Mouse (Mus musculus) lung, postnatal 25 days (tissue): ENCODE measurements around the gene Nuak2.
"Not testable (repeated sequence)": the region's sequence is repeated elsewhere in the genome, so short reads cannot be mapped to it uniquely, and the experiment has no call there.

Experiments
- DNase-seq: peaks from one replicate; pipeline ENCODE4 v3.0.0; 2022; ENCODE audit warnings: low spot score

The Nuak2 gene

DNA sequence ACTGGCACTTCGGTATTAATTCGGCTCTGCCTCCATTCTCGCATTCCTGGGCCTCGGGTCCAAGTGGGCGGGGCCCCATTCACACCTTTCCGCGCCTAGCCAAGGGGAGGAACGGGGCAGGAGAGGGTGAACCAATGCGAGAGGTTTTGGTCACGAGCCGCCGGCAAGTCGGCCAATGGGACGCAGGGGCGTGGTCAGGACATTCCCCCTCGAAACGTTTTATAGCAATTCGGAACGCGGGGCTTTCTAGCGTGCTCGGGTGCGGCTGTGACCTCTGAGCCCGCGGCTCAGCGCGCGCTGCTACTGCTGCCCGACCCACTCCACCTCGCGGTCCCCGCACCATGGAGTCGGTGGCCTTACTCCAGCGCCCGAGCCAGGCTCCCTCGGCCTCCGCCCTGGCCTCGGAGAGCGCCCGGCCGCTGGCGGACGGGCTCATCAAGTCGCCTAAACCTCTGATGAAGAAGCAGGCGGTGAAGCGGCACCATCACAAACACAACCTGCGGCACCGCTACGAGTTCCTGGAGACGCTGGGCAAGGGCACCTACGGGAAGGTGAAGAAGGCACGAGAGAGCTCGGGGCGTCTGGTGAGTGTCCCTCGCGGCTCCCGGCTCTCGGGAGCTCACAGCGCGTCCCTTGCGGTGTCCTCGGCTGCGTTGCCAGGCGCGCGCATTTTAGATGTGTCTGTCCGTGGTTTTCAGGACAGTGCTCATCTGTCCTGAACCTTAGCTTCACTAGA lies at the start of gene Nuak2:
TSS of gene Nuak2 (plus strand) at position 238 of the 736 bp plus-strand sequence.
- DNase-seq: peak; percentile 94

DNA sequence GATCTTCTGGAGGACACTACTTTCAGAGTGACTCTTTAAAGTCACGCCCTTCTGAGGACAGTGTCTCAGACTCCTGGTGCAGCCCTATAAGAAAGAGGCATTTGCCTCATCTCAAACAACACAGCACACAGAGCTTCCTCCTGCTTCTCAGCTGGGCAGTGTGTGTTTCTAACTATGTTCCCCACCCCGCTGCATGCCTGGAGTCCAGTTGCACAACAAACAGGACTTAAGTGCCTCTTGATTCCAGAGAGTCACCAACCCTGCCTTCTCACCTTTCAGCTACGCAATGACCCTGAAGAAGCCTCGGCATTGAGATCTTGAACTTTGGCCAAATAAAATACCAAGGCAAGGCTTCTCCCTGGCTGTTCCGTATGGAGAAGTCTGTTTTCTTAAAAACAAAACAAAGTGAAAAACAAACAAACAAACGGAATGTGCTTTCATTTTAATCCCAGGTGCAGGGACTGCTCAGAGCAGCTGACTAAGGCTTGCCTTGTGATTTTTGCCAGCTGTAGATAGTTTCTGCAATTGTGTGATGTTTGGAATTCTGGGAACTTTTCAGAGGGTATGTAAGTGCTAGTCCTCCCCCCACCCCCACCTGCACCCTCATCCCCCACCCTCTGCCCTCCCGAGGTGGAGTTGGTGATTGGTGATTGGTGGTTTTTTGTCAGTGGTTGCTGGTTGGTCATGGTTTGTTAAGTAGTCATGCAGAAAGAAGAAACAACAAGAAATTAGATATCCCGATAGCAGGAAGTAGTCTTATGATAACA lies 49.0 kb upstream of the Nuak2 start:
- DNase-seq: peak; percentile 89

DNA sequence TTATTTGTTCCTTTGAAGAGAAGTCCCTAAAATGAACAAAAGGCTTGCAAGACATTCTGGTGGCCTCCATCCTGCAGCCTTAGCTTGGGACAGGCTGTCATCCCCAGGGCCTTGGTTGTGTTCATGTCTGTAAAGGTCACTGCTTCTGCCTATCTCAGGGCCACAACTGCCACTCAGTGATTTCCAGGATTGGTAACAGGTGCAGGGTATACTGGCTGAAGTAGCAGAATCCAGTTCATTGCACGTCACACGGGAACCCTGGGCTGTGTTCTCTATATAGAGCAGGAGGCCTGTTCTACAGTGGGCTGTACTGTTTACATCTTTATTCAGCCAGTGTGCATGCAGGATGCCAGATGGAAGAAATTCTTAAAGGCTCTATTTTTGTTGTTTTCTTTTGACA lies 48.0 kb upstream of the Nuak2 start:
- no peak for DNase-seq

DNA sequence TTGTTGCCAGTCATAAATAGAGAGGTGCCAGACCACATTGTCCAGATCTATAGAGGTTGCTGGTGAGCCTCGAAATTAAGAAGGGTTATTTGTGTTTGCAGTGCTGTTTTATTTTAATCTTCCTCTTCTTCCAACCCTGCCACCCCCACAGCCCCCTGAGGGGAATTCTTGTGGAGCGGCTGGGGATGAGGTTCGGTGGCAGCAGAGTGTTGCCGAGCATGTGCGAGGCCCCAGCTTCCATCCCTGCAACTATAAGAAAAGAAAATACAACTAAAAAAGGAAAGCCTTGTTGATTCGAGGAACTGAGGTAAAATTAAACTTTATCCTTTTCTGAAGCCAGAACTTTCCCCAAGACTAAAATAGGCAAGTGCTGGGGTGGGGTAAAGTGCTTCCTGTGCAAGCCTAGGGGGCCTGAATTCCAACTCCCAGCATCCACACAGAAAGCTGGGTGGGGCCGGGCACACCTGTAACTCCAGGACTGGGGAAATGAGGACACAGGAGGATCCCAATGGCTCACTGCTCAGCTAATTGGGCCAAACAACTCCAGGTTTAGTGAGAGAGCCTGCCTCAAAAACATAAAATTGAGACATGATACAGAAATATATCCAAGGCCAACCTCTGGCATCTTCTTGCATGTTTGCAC lies 47.4 kb upstream of the Nuak2 start:
- DNase-seq: no peak

DNA sequence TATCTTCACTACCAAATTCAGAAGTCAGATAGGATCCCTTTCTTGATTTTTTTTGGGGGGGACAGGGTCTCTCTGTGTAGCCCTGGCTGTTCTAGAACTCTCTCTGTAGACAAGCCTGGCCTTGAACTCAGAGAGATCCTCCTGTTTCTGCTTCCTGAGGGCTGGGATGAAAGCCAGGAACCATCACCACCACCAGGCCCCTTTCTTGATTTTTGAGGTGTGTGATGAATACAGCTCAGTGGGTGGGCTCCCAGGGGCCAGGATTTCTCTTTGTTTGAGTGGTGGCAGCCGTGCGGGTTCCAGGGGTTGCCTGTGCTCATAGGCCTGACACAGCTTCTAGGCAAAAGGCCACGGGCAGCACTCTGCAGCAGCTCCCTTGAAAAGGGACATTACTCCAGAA lies 44.7 kb upstream of the Nuak2 start:
- DNase-seq: no peak

DNA sequence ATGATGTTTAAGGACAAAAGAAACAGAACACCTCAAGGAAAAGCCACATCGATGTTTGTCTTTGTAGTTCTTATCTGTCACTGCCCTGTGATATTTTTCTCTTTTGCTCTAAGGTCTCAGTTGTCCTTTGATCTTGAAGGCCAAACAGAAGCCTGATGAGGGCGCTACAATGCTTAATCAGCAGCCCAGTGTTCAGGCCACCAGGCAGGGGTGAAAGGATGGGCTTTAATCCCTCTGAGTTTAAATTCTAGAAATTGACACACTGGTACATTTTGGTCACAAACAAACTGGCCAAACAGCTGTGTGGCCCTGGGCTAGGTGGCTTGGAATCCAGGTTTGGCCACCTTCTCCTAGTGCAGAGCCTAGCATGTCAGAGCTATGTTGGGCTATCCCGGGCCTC lies 39.2 kb upstream of the Nuak2 start:
- no peak for DNase-seq

DNA sequence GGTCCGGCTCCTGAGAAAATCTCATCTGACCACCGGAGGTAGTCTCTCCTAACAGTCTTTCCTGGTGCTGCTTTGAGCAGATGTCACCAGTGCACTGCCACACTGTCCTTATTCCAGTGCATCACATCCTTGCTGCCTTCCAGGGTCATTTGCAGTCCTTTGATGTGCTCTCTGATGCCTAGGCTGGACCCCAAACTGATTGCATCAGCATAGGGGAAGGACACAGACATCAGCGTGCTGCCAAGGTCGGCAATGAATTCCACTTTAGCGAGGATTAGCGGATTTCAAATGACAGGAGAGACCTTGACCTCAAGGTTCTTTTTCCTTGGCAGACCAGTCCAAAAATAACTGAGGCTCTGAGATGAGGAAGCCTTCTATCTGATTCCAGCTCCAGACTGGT lies 38.8 kb upstream of the Nuak2 start:
- DNase-seq: no peak

DNA sequence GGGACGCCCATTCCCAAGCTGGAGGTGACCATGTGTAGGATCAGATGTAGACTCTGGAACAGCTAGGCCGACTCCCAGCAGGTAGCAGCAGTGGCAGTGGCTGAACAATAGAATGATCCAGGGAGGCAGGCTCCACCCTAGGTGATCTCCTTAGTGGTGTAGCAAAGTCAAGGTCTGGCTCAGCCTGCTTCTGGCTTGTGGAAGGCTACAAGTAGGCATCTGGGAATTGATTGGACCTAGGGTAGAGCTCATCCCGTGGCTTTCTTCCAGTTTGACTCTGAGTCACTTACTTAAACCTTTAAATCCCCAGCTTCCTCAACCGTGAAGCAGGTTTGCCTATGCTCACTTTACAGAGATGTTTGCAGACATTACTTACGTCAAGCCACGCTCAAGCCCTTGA lies 35.3 kb upstream of the Nuak2 start:
- not testable (repeated sequence) for DNase-seq

DNA sequence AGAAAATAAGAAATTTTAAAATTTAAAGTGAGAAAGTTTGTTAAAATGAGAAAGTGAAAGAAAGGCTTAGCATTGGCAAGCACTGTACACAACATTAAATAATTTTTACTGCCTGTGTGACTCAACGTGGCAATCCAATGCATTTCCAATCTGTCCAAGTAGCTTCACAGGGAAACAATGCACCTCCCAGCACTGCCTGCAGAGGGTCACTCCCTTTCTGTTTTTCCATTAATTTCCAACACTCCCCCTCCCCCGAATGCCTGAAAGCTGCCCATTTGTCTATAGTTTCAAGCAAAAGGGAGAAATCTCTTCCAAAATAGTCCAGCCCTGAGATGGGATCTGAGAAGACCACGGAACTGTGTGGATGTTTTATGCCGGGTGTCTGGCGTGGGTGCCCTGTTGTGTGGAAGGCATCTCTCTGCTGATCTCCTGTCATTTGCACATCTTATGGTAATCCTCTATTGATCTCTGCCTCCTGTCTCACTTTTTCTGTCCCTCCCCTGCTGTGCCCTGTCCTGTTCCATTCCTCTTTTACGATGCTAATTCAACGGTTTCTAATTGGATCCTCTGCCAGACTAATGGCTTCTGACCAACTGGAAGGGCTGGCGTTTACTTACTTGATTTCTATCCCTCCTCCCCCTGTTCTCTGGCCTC lies 34.3 kb upstream of the Nuak2 start:
- DNase-seq: no peak

DNA sequence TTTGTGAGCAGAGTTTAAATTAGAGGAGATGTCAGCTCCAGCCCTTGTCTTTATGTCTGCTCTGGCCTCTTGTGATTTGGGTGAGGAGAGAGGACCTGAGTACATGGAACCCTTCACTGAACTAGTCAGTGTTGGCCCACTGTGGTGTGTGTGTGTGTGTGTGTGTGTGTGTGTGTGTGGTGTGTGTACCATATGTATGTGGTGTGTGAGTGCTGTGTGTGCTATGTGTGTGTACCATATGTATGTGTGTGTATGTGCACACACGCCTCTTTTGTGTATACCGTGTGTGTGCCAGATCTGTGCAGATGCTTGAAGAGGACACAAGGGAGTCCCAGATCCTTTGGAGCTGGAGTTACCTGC lies 33.8 kb upstream of the Nuak2 start:
- DNase-seq: no peak

DNA sequence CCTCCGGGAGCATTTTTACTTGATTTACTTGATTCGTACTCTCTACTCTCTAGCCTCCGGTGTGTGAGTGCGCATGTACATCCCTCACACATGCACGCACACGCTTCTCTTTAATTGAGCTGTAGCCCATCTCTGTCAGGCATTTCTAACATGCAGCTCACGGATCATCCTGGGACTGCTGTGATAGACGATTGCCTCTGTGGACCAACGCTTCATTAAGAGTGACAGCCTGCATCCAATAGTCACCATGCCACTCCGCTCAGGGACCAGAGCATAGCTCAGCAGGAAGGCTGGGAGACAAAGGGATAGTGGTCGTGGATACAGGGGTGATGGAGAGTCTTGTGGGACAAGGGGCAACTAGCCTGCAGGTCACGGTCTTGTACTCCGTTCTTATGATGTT lies 32.9 kb upstream of the Nuak2 start:
- no peak for DNase-seq

DNA sequence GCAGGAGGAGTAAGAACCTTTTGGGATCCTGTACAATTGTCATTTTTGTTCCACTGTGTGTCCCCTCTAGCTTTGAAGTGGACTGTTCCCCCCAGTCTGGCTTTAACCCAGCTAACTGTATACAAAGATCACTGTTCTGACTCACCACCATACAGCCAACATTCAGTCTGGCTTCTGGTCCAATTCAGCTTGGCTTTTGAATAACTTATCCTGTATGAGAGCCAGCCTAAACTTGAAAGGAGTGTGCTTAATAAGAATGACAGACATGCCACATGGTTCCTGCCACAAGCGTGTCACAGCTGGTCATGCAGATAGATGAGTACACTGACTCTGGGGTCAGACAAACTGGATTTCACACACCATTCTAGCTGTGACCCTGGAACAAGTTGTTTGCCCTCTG lies 29.2 kb upstream of the Nuak2 start:
- DNase-seq: no peak

DNA sequence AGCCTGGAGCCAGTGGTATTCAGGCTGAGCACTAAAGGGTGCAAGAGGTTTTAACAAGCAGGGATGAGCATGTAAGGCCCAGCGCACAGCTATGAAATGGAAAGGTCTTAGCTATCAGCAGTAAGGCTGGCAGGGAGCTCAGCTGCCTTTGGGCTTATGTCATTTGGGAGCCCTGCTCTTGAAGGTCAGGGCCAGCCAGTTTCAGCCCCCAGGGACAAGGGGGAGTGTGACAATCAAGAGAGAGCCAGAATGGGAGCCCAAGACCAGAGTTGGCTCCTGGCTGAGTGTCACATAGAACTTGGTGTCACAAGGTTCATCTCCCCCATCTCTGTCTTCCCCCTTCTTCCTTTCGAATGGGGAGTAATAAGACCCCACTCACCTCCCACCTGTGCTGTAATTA lies 28.5 kb upstream of the Nuak2 start:
- no peak for DNase-seq

DNA sequence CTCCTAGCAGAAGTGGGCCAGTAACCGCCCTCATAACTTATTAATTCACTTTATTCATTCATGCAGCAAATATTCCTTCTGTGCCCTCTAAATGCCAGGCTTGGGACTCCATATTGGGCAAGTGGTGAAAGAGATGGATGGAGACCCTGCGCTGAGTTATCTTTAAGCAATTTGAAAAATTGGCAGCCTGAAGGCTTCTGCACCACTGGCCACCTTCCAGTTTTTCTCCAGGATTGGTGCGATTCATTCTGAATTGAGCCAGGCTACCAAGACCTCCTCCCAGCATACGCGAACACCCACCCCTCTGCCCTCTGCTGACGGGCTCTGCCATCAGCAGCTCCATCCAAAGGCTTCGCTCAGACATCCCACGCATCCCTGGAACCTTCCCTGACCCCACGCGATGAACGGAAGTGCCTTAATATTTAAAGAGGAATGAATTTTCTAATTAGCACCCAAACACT lies 27.9 kb upstream of the Nuak2 start:
- no peak for DNase-seq

DNA sequence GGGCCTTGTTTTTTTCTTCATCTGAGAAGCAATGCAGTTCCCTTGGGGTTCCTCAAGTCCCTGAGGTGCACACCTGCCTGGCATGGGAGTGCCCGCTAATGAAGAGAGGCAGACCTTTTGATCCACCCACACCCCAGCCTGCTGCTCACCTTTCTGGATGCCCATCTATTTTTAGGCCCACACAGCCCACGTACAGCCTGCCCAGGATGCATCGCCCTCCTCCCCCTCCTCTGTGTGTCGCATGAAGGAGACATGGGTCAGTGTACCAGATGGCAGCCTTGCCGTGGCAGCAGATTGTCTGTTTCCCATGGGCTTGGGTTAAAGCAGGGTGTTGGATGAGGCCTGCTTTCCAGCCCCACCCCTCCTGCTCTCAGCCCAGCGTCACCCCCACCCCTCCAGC lies 26.0 kb upstream of the Nuak2 start:
- DNase-seq: no peak

DNA sequence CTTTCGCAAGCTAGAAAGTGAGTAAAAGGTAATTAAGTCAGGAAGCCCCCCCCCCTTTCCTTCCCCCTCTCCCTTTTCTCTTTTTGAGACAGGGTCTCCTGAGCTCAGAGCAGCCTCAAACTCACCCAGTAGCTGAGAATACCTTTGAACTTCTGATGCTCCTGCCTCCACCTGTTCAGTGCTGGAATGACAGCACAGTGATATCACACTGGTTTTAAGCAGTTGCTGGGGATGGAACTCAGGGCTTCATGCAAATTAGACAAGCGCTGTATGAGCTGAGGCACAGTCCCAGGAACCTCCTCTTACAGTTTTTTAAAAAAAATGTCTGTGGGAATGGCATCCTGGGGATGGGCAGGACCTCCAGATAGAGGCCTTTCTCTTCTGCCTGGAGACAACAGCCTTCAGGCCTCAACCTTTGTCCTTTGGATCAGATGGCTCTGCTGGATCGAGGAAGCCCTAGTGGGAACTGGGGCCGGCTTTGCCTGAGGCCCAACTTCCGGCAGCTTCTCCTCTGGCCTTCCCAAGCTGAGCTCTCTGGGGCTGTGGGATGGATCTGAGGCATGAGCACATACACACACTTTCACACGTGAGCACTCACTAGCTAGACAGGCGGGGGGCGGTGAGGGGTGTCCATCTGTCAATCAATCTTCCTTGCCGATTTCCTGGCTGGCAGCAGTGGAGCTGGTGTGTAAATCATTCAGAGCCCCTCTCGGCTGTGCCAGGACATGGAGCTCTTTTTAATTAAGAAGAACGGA lies 24.8 kb upstream of the Nuak2 start:
- DNase-seq: no peak

DNA sequence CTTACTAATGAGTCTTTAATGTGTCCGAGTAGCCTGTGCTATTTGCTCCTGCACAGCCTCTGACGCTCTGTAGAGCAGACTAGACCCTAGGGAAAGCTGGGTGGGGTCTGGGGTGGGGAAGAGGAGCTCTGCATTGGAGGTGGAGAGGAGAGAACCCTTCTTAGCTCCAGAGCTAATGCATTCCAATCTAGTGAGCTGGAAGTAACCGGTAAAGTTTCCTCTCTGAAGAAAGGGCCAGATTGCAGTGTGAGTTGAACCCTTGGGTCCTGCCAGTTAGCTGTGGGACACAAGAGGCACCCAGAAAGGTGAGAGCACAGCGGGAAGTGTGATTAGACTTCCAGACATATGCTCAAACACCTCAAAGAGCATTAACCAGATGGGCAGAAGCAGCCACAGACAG lies 24.2 kb upstream of the Nuak2 start:
- no peak for DNase-seq

DNA sequence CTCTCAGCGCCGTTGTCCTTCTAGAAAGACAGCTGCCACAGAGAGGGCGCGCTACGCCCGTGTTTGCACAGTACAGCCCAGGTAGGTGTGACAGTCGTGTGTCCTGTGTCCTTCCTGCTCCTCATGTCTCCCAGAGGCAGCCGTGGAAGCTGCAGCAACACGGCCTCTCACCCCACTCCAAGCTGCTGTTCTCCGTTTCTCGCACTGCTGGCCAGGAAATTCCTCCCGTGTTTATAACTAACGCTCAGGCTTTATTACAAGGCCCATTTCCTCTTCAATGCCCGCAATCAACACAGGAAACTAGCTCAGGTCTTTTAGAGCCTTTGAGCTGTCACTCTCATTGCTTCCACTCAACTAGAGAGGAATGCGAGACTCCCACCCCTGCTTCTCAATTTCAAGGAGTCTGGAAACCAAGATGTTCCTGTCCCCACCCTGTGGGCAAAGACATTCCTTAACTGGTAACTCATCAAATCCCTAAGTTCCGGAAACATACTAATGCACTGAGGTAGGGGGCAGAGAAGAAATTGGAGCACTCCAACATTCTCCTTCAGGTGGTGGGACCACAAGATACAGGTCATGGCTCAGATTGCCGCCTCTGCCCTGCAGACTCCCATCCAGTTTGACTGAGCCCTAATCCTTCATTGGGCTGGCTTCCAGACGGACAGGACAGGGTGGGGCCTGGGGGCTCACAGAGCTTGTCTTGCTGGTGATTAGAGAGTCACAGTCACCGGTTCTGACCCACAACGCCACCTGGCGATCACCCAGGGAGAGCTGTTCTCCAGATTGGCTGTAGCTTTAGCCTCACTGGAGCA lies 23.4 kb upstream of the Nuak2 start:
- DNase-seq: no peak

DNA sequence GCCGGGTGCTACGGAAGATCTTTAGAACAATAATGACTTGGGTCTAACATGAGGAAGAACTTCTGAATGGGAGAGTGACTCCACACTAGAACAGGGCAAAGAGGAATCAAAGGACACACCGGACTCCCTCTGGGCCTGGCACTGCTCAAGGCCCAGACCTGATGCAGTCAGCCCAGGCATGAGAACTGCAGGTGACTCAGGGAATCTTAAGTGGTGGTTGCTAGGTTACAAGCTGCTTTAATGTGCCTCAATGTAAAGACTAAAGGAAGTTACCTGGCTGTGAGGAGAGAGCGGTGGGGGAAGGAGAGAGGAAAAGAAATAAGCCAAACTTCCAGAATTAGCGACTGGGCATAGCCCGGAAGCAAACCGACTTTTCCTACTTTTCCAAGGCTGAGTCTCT lies 20.4 kb upstream of the Nuak2 start:
- no peak for DNase-seq

DNA sequence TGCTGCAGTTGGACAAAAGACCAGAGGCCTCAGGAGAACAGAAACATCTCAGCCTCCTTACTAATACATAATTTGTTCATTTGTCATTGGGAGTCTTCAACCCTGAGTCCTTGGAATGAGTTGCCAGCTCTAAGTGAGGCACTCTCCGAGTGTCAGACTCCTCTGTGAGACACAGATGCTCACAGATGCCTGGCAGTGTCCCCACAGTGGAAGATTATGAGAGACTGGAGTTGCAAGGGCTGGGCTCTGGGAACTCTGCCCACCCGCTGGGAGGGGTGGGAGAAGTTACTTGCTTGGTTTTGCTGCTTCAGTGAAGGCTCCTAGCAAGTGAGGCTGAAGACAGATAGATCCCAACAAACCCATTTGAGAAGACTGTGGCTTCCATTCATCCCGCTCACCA lies 19.9 kb upstream of the Nuak2 start:
- DNase-seq: no peak

DNA sequence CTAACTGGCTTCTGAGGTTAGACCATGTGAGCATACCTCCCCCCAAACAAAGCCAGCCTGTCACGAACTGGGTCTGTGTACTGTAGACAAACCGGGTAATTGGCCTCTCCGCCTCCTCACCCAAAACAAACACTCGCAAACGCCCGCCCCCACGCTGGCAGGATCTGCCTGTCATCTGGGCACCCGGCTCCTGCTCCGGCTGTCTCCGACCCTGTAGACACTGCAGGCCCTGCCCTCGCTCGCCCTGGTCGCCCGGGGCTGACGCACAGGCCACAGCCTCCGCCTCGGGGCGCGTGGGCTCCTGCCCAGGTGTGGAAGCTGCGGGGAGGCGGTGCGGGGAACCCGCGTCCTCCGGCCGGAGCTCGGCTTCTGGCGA lies 17.5 kb upstream of the Nuak2 start, which contains the start of gene Klhdc8a:
TSS of gene Klhdc8a (plus strand) at position 202 of the 376 bp plus-strand sequence.
- DNase-seq: peak; percentile 62
